Mouse (Mus musculus) CH12.LX (cell line): ENCODE results near the gene Ffar2.

Source experiments
- CTCF ChIP-seq, 2 experiments: IDR thresholded peaks in 1 of 2; conservative IDR thresholded peaks in 1 of 2; 2 replicates each; pipeline ENCODE4 v1.5.1; 2011 to 2012; ENCODE audit warnings: low read depth in 2 of 2, low read length in 2 of 2, improper control_type of control experiment in 1 of 2, inconsistent platforms in 1 of 2, mild to moderate bottlenecking in 1 of 2, moderate library complexity in 1 of 2
- MAX ChIP-seq: IDR thresholded peaks from 2 replicates; pipeline ENCODE4 v1.6.1; 2011; ENCODE audit warnings: low read length, improper control_type of control experiment

DNA sequence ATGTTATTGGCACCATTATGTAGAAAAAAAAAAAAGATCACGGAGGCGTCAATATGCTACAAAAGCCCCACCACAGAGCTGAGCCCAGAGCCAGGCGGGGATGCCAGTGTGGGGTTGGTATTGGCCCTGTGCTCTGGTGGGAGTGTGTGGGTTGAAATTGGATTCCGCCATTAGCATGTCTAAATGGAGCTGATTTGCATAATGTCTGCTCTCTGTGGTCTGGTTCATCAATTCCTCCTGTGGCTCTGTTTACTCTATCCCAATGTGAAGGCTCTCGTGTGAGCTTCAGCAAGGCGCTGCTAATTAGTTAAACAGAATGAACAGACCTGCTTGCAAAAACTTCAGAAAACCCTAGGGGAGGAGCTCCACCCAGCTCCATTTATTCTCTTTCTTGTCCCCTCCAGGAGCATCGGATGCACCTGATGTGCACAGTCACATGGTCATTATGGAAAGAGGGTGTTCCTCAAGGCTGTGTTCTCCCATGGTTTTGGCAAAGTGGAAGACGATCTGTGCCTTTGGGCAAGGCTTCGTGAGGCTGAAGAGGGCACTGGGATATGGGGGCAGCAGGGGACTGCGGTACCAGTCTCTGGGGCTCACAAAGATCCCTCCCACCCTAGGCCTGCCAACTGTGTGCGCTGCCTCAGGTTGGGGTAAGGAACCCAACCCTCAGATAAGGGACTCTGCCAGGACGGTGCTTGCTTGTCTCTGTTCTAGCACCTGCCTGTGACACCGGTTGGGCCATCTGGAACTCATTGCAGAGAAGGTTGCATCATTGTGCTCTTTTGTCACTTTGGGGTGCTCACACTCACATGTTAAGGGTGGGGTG is 37.6 kb downstream of the Ffar2 start:
- TF ChIP-seq MAX (no peak), CTCF (conservative IDR thresholded peaks at IDR 0.05 in 1 of 2, IDR thresholded peaks at IDR 0.05 in 1 of 2; ENCODE audit: low read depth in 2 of 2, low read length in 2 of 2) (no peak)
